Mouse (Mus musculus): ENCODE measurements around the gene 2310009B15Rik. TPM values are rescaled to one million over a fixed set of nuclear protein-coding genes. Genes with fewer than 3 reads are reported as not detected.

Gene 2310009B15Rik
- polyA plus RNA-seq, 1 experiment from 2014 or later = 74.4 TPM

GRCm38 (mm10) chr1:138822985-138823322, 33.7 kb downstream of the 2310009B15Rik start:
- TF ChIP-seq CTCF (IDR thresholded peaks at IDR 0.05; ENCODE audit: low read depth) = no peak
- Histone ChIP-seq H3K9ac (ENCODE audit: low read depth, low read length) (no peak overlapping the region), H3K27me3 (ENCODE audit: insufficient read depth, low read length) (no peaks in the 10 kb centered on the region), H3K9me3 (replicated peaks; ENCODE audit: low read length) (no peaks in the 10 kb centered on the region), H3K4me1 (replicated peaks; ENCODE audit: insufficient read depth, low read length) (no peaks in the 10 kb centered on the region), H3K36me3 (ENCODE audit: insufficient read depth, low read length) (no peaks in the 10 kb centered on the region), H3K4me2 (ENCODE audit: low read length) (no peak overlapping the region), H3K4me3 (replicated peaks; ENCODE audit: low read depth, low read length) (no peak overlapping the region), H3K27ac (no peak overlapping the region)
- 96% methylated on average over 1 of the region's 1 CpGs for WGBS
- DNase-seq (ENCODE audit: low spot score) (no peak), ATAC-seq (replicated peaks; ENCODE audit: low FRiP score, low read depth) (no peak)

GRCm38 (mm10) chr1:138822255-138822984, 34.2 kb downstream of the 2310009B15Rik start:
- Histone ChIP-seq H3K4me3 (replicated peaks; ENCODE audit: low read depth, low read length) (no peak overlapping the region), H3K4me2 (ENCODE audit: low read length) (no peak overlapping the region), H3K9ac (ENCODE audit: low read depth, low read length) (no peak overlapping the region), H3K27ac (no peak overlapping the region), H3K4me1 (replicated peaks; ENCODE audit: insufficient read depth, low read length) (no peaks in the 10 kb centered on the region), H3K27me3 (ENCODE audit: insufficient read depth, low read length) (no peaks in the 10 kb centered on the region), H3K9me3 (replicated peaks; ENCODE audit: low read length) (no peaks in the 10 kb centered on the region), H3K36me3 (ENCODE audit: insufficient read depth, low read length) (no peaks in the 10 kb centered on the region)
- ATAC-seq (replicated peaks; ENCODE audit: low FRiP score, low read depth) (no peak), DNase-seq (ENCODE audit: low spot score) (no peak)
- WGBS = 90% methylated on average over 7 of the region's 7 CpGs
- TF ChIP-seq CTCF (IDR thresholded peaks at IDR 0.05; ENCODE audit: low read depth) = no peak

Other genes starting within 250 kb of the 2310009B15Rik start
- gene Nek7, start 236.7 kb downstream of the 2310009B15Rik start, polyA plus RNA-seq (2015; fragmentation: Nextera tagmentation; extraction: Ambion mirVana) = 42.8 and 43.6 TPM in 2 replicates
- gene Lhx9, start 8.3 kb downstream of the 2310009B15Rik start, polyA plus RNA-seq (2015; fragmentation: Nextera tagmentation; extraction: Ambion mirVana) = 0.10 TPM in 1 of 2 replicates, not detected in the other
- 11.4 and 12.8 TPM in 2 replicates for gene Dennd1b, start 106.6 kb upstream of the 2310009B15Rik start, polyA plus RNA-seq (2015; fragmentation: Nextera tagmentation; extraction: Ambion mirVana)

Measured in kidney, postnatal 0 days (tissue).